ENCODE assay signal across 27 mouse cellular contexts in genomic region chr15:63969131-63969530, GRCm38 (mm10). TPM values are rescaled to one million over a fixed set of nuclear protein-coding genes. Genes with fewer than 3 reads are reported as not detected.
DNase-seq lines count a peak whose midpoint lies in the region; ATAC-seq lines count a peak whose summit lies in the region.
"Had no signal": no experiment of that assay in that cellular context is flagged by ENCODE, and none has a peak within 500 bp of the region (broad histone marks: within the 10 kb centered on the region; RNA-seq: fewer than 3 reads in every experiment).

No protein-coding gene starts in this region.

- peak; percentile 33 for DNase-seq in CD4-positive, CD25-positive, alpha-beta regulatory T cell, adult 2 months (ENCODE audit: low read depth, low spot score)
- DNase-seq in adrenal gland, postnatal 36 days, result no peak
- DNase-seq in frontal cortex, postnatal 36 days (ENCODE audit: low spot score in 2 of 2), result no peak
- no peak for DNase-seq in right cerebral cortex, adult 2 months (ENCODE audit: low spot score in 2 of 2)
- DNase-seq: adrenal gland, adult 8-10 months; B cell, adult 2 months; cerebellum, adult 11 months; cerebellum, adult 8-10 months; cerebellum, postnatal 14 days; forebrain, postnatal 0 days; gastrocnemius, adult 2 months; gastrocnemius, postnatal 25 days; heart, adult 11 months; heart, postnatal 10 days; heart, postnatal 4 days had no signal

- H3K36me3 ChIP-seq in heart, embryonic 11.5 days (ENCODE audit: control insufficient read depth, insufficient read depth, low read length), result no peaks in the 10 kb centered on the region
- H3K36me3 ChIP-seq: embryonic facial prominence, embryonic 12.5 days; hindbrain, embryonic 12.5 days; intestine, embryonic 15.5 days had no signal

- H3K27me3 ChIP-seq in heart, embryonic 11.5 days (ENCODE audit: control insufficient read depth, insufficient read depth, low read length), result no peaks in the 10 kb centered on the region
- H3K27me3 ChIP-seq: embryonic facial prominence, embryonic 12.5 days; forebrain, embryonic 13.5 days; hindbrain, embryonic 12.5 days; intestine, embryonic 15.5 days had no signal

- WGBS in heart, embryonic 11.5 days (ENCODE audit: insufficient replicate concordance), result 80% methylated on average over 1 of the region's 1 CpGs

- no peak overlapping the region for H3K4me3 ChIP-seq in heart, embryonic 11.5 days (ENCODE audit: low read depth, low read length)
- H3K4me3 ChIP-seq: embryonic facial prominence, embryonic 12.5 days; forebrain, embryonic 13.5 days; gastrocnemius, adult 2 months; hindbrain, embryonic 12.5 days; intestine, embryonic 15.5 days had no signal

- no peak overlapping the region for H3K27ac ChIP-seq in heart, embryonic 11.5 days (ENCODE audit: low read depth, low read length)
- H3K27ac ChIP-seq: embryonic facial prominence, embryonic 12.5 days; forebrain, embryonic 13.5 days; gastrocnemius, adult 2 months; hindbrain, embryonic 12.5 days; intestine, embryonic 15.5 days had no signal

- no peak overlapping the region for H3K9ac ChIP-seq in heart, embryonic 11.5 days (ENCODE audit: low read depth, low read length)
- H3K9ac ChIP-seq: embryonic facial prominence, embryonic 12.5 days; forebrain, embryonic 13.5 days; forebrain, postnatal 0 days; hindbrain, embryonic 12.5 days; intestine, embryonic 15.5 days had no signal

- H3K4me2 ChIP-seq in heart, embryonic 11.5 days, result no peak overlapping the region
- H3K4me2 ChIP-seq: embryonic facial prominence, embryonic 12.5 days; forebrain, embryonic 13.5 days; hindbrain, embryonic 12.5 days; intestine, embryonic 15.5 days had no signal

- no peaks in the 10 kb centered on the region for H3K9me3 ChIP-seq in heart, embryonic 11.5 days (replicated peaks; ENCODE audit: control insufficient read depth, low read length)
- H3K9me3 ChIP-seq: embryonic facial prominence, embryonic 12.5 days; forebrain, embryonic 13.5 days; hindbrain, embryonic 12.5 days; intestine, embryonic 15.5 days had no signal

- 0 out of 2 replicates have a peak, but pooled peaks have one; percentile 22 for ATAC-seq in common myeloid progenitor, adult 5-6 weeks (replicated peaks; ENCODE audit: low read depth, poor library complexity, severe bottlenecking)
- ATAC-seq in megakaryocyte, adult 5-6 weeks (ENCODE audit: poor library complexity, severe bottlenecking), result peak; percentile 30
- ATAC-seq in heart, embryonic 11.5 days (replicated peaks; ENCODE audit: insufficient number of reproducible peaks, low FRiP score, low TSS enrichment), result no peak
- ATAC-seq: forebrain, embryonic 13.5 days; forebrain, postnatal 0 days; hindbrain, embryonic 16.5 days; intestine, embryonic 15.5 days had no signal

- H3K4me1 ChIP-seq in heart, embryonic 11.5 days (ENCODE audit: control insufficient read depth, insufficient read depth, low read length), result no peaks in the 10 kb centered on the region
- H3K4me1 ChIP-seq: embryonic facial prominence, embryonic 12.5 days; hindbrain, embryonic 12.5 days; intestine, embryonic 15.5 days had no signal

RNA-seq across cellular contexts. Expression of gene Gsdmc4, which starts 57.0 kb away (rescaled TPM):
- total RNA-seq in common myeloid progenitor, adult 5-6 weeks (2017), result not detected in 2 replicates
- total RNA-seq in megakaryocyte, adult 5-6 weeks (2015), result 0.13 TPM in 1 of 2 replicates, not detected in the other
- 0.18 TPM in 1 of 2 replicates, not detected in the other for total RNA-seq in megakaryocyte, adult 5-6 weeks (2017)
- polyA plus RNA-seq in heart, embryonic 11.5 days (2014; fragmentation: Nextera tagmentation; extraction: Ambion mirVana), result not detected in 2 replicates
- not detected for total RNA-seq in adrenal gland, postnatal 36 days (2021)
- total RNA-seq: adrenal gland, postnatal 4 days; ES-E14; forebrain, postnatal 0 days; gastrocnemius, adult 2 months; gastrocnemius, postnatal 25 days; heart, postnatal 10 days; heart, postnatal 4 days had no signal
- polyA plus RNA-seq: brain, embryonic 14.5 days; forebrain, embryonic 13.5 days; heart, embryonic 14.5 days; hindbrain, embryonic 12.5 days had no signal
